Mouse (Mus musculus) MEL (cell line): ENCODE results near the gene Bmp2k. TPM values are rescaled to one million over a fixed set of nuclear protein-coding genes. Genes with fewer than 3 reads are reported as not detected.

Source experiments
- DNase-seq: peaks from one replicate; pipeline ENCODE4 v3.0.0; 2011; ENCODE audit warnings: low read depth, low spot score
- H3K27ac ChIP-seq: 2 replicates; pipeline ENCODE4 v1.5.1; 2012; ENCODE audit warnings: low read depth, mild to moderate bottlenecking, control low read depth, low read length, moderate library complexity; ENCODE audit not compliant: control insufficient read depth
- H3K27me3 ChIP-seq, 2 experiments: fragments of 150-350 bp in 1 of 2; sonication (generic) in 1 of 2; 2 replicates each; pipeline ENCODE4 v1.6.1; 2012; ENCODE audit warnings: low read length in 2 of 2, mild to moderate bottlenecking in 2 of 2, improper control_type of control experiment in 1 of 2, moderate library complexity in 1 of 2; ENCODE audit not compliant: insufficient read depth in 2 of 2, control insufficient read depth in 1 of 2
- H3K36me3 ChIP-seq, 2 experiments: 2 replicates each; pipeline ENCODE4 v1.6.1; 2012 to 2014; ENCODE audit warnings: low read length in 2 of 2, improper control_type of control experiment in 1 of 2, inconsistent platforms in 1 of 2, mild to moderate bottlenecking in 1 of 2; ENCODE audit not compliant: insufficient read depth in 2 of 2, control insufficient read depth in 1 of 2
- H3K4me1 ChIP-seq, 2 experiments: fragments of 150-350 bp in 1 of 2; sonication (generic) in 1 of 2; 2 replicates each; pipeline ENCODE4 v1.6.1; 2012; ENCODE audit warnings: low read length in 2 of 2, improper control_type of control experiment in 1 of 2, mild to moderate bottlenecking in 1 of 2; ENCODE audit not compliant: insufficient read depth in 2 of 2, control insufficient read depth in 1 of 2
- H3K4me3 ChIP-seq, 2 experiments: fragments of 150-350 bp in 1 of 2; sonication (generic) in 1 of 2; 2 replicates each; pipeline ENCODE4 v1.5.1; 2012; ENCODE audit warnings: low read depth in 2 of 2, low read length in 2 of 2, mild to moderate bottlenecking in 2 of 2, moderate library complexity in 2 of 2, control low read depth in 1 of 2, improper control_type of control experiment in 1 of 2; ENCODE audit not compliant: control insufficient read depth in 1 of 2, insufficient read depth in 1 of 2
- H3K79me2 ChIP-seq: 2 replicates; pipeline ENCODE4 v1.6.1; 2012; ENCODE audit warnings: mild to moderate bottlenecking, low read length, moderate library complexity; ENCODE audit not compliant: control insufficient read depth, poor library complexity, insufficient read depth
- H3K9ac ChIP-seq: 2 replicates; pipeline ENCODE4 v1.6.1; 2012; ENCODE audit warnings: low read depth, mild to moderate bottlenecking, control low read depth, low read length, moderate library complexity; ENCODE audit not compliant: control insufficient read depth, poor library complexity, severe bottlenecking
- H3K9me3 ChIP-seq: fragments of 150-350 bp; sonication (generic); replicated peaks from 2 replicates; pipeline ENCODE4 v1.6.1; 2012; ENCODE audit warnings: mild to moderate bottlenecking, low read length, improper control_type of control experiment, moderate library complexity; ENCODE audit not compliant: insufficient read depth
- BHLHE40 ChIP-seq: IDR thresholded peaks from 2 replicates; pipeline ENCODE4 v1.6.1; 2012; ENCODE audit warnings: low read depth, mild to moderate bottlenecking, inconsistent platforms, low read length, improper control_type of control experiment, borderline replicate concordance
- CHD2 ChIP-seq: IDR thresholded peaks from 2 replicates; pipeline ENCODE4 v1.6.1; 2011; ENCODE audit warnings: low read length, improper control_type of control experiment
- CTCF ChIP-seq, 3 experiments: IDR thresholded peaks in 2 of 3; conservative IDR thresholded peaks in 1 of 3; 2 replicates each; pipeline ENCODE4 v1.5.1; 2011 to 2012; ENCODE audit warnings: low read length in 3 of 3, low read depth in 2 of 3, mild to moderate bottlenecking in 2 of 3, improper control_type of control experiment in 1 of 3, inconsistent platforms in 1 of 3, mixed read lengths in 1 of 3, moderate library complexity in 1 of 3; ENCODE audit not compliant: control insufficient read depth in 1 of 3, insufficient read depth in 1 of 3, poor library complexity in 1 of 3, severe bottlenecking in 1 of 3
- ELF1 ChIP-seq: IDR thresholded peaks from 2 replicates; pipeline ENCODE4 v1.6.1; 2014; ENCODE audit warnings: low read depth, mild to moderate bottlenecking, inconsistent platforms, low read length, improper control_type of control experiment, moderate library complexity
- EP300 ChIP-seq, 2 experiments: IDR thresholded peaks; 2 replicates each; pipeline ENCODE4 v1.6.1; 2011; ENCODE audit warnings: improper control_type of control experiment in 2 of 2, low read length in 2 of 2, low read depth in 1 of 2, mild to moderate bottlenecking in 1 of 2
- JUND ChIP-seq: IDR thresholded peaks from 2 replicates; pipeline ENCODE4 v1.6.1; 2011; ENCODE audit warnings: low read depth, mild to moderate bottlenecking, improper control_type of control experiment, low read length
- MAX ChIP-seq: IDR thresholded peaks from 2 replicates; pipeline ENCODE4 v1.6.1; 2011; ENCODE audit warnings: low read length, improper control_type of control experiment
- MXI1 ChIP-seq: IDR thresholded peaks from 2 replicates; pipeline ENCODE4 v1.6.1; 2011; ENCODE audit warnings: mild to moderate bottlenecking, low read depth, low read length, improper control_type of control experiment
- MYB ChIP-seq: IDR thresholded peaks from 2 replicates; pipeline ENCODE4 v1.6.1; 2011; ENCODE audit warnings: mild to moderate bottlenecking, low read depth, low read length, improper control_type of control experiment
- POLR2A ChIP-seq, 2 experiments: IDR thresholded peaks; 2 replicates each; pipeline ENCODE4 v1.6.1; 2011 to 2012; ENCODE audit warnings: low read length in 2 of 2, mild to moderate bottlenecking in 2 of 2, control low read depth in 1 of 2, improper control_type of control experiment in 1 of 2, low read depth in 1 of 2, moderate library complexity in 1 of 2; ENCODE audit not compliant: control insufficient read depth in 1 of 2, insufficient read depth in 1 of 2, poor library complexity in 1 of 2
- POLR2AphosphoS2 ChIP-seq: IDR thresholded peaks from 2 replicates; pipeline ENCODE4 v1.6.1; 2011; ENCODE audit warnings: low read length, improper control_type of control experiment
- RAD21 ChIP-seq: IDR thresholded peaks from 2 replicates; pipeline ENCODE4 v1.6.1; 2011; ENCODE audit warnings: mild to moderate bottlenecking, low read depth, low read length, improper control_type of control experiment
- RCOR1 ChIP-seq: IDR thresholded peaks from 2 replicates; pipeline ENCODE4 v1.6.1; 2012; ENCODE audit warnings: low read depth, mild to moderate bottlenecking, inconsistent platforms, low read length, improper control_type of control experiment
- SMC3 ChIP-seq: IDR thresholded peaks from 2 replicates; pipeline ENCODE4 v1.6.1; 2011; ENCODE audit warnings: low read depth, low read length, improper control_type of control experiment
- TAL1 ChIP-seq: IDR thresholded peaks from 2 replicates; pipeline ENCODE4 v1.6.1; 2012; ENCODE audit warnings: mild to moderate bottlenecking, inconsistent platforms, low read length, moderate library complexity, mixed read lengths
- TCF12 ChIP-seq: IDR thresholded peaks from 2 replicates; pipeline ENCODE4 v1.6.1; 2014; ENCODE audit warnings: low read depth, mild to moderate bottlenecking, inconsistent platforms, low read length, improper control_type of control experiment, moderate library complexity
- USF1 ChIP-seq: IDR thresholded peaks from 2 replicates; pipeline ENCODE4 v1.6.1; 2014; ENCODE audit warnings: low read depth, mild to moderate bottlenecking, inconsistent platforms, low read length, improper control_type of control experiment, moderate library complexity
- ZC3H11A ChIP-seq: IDR thresholded peaks from 2 replicates; pipeline ENCODE4 v1.6.1; 2012; ENCODE audit warnings: low read depth, mild to moderate bottlenecking, inconsistent platforms, low read length, improper control_type of control experiment
- ZNF384 ChIP-seq: IDR thresholded peaks from 2 replicates; pipeline ENCODE4 v1.6.1; 2012; ENCODE audit warnings: low read depth, mild to moderate bottlenecking, inconsistent platforms, low read length, improper control_type of control experiment
- polyA plus RNA-seq, 2 experiments: library from polyadenylated mRNA; stranded (reverse) in 1 of 2; unstranded in 1 of 2; fragments of >175 nt in 1 of 2; fragments of >200 nt in 1 of 2; gene quantifications; 2 replicates each; pipeline versions ENCODE4 v1.2.1 to v1.2.4; 2012; ENCODE audit warnings: low replicate concordance in 2 of 2, low read depth in 1 of 2; ENCODE audit not compliant: insufficient read length in 2 of 2, insufficient read depth in 1 of 2, missing spikeins in 1 of 2
- total RNA-seq: library from RNA; depleted of rRNA; stranded (reverse); fragments of 300-350 nt; gene quantifications from 2 replicates; pipeline ENCODE4 v1.2.3, GENCODE M21; 2012

Gene Bmp2k
- total and polyA plus RNA-seq, 3 experiments, result 10.8 to 16.3 TPM; not detected in 1

GRCm38 (mm10) chr5:97077676-97078075 lies 80.2 kb downstream of the Bmp2k start:
- no peaks in the 10 kb centered on the region for H3K9me3 ChIP-seq
- no peak overlapping the region for H3K4me3 ChIP-seq
- no peak overlapping the region for H3K27ac ChIP-seq
- TF ChIP-seq TCF12 (no peak), POLR2AphosphoS2 (no peak), POLR2A (IDR thresholded peaks at IDR 0.05; ENCODE audit: control insufficient read depth in 1 of 2, insufficient read depth in 1 of 2, low read depth in 1 of 2, low read length in 2 of 2, poor library complexity in 1 of 2) (no peak), ELF1 (no peak), ZC3H11A (no peak), MYB (no peak), EP300 (IDR thresholded peaks at IDR 0.05; ENCODE audit: low read depth in 1 of 2, low read length in 2 of 2) (no peak), RCOR1 (no peak), MXI1 (no peak), SMC3 (no peak), CTCF (IDR thresholded peaks at IDR 0.05 in 2 of 3, conservative IDR thresholded peaks at IDR 0.05 in 1 of 3; ENCODE audit: control insufficient read depth in 1 of 3, insufficient read depth in 1 of 3, low read depth in 2 of 3, low read length in 3 of 3, poor library complexity in 1 of 3, severe bottlenecking in 1 of 3) (no peak), TAL1 (no peak), BHLHE40 (no peak), JUND (no peak), USF1 (no peak), ZNF384 (no peak), RAD21 (no peak)
- no peaks in the 10 kb centered on the region for H3K27me3 ChIP-seq
- H3K9ac ChIP-seq, result no peak overlapping the region
- no peak for DNase-seq
- peaks cover 0 to 6% of the 10 kb centered on the region in 2 experiments; a peak in 2 of 4 replicates for H3K36me3 ChIP-seq
- no peaks in the 10 kb centered on the region for H3K4me1 ChIP-seq
- H3K79me2 ChIP-seq, result no peaks in the 10 kb centered on the region

- Histone ChIP-seq H3K4me3 (no peak overlapping the region), H3K36me3 (peaks cover 0 to 6% of the 10 kb centered on the region in 2 experiments; a peak in 2 of 4 replicates), H3K9me3 (no peaks in the 10 kb centered on the region), H3K79me2 (no peaks in the 10 kb centered on the region), H3K27me3 (no peaks in the 10 kb centered on the region), H3K9ac (no peak overlapping the region), H3K27ac (no peak overlapping the region), H3K4me1 (no peaks in the 10 kb centered on the region)
- DNase-seq, result no peak
- no peak for TF ChIP-seq MAX
- TF ChIP-seq CHD2, result no peak
Observed at GRCm38 (mm10) chr5:97078641-97079040, 81.2 kb downstream of the Bmp2k start.
